Mouse (Mus musculus) mouse trophoblast stem cell (cell line): ENCODE data around the gene Gsx1.

Experiments
- in situ Hi-C, 2 experiments: fragments of 300-500 bp; cut with MseI, MboI; formaldehyde crosslinking; loops; 2 replicates in 1 of 2; 3 replicates in 1 of 2; pipeline ENCODE4 v1.15.1; 2025

Gene Gsx1

GRCm38 (mm10) chr5:147207852-147208251 lies 19.4 kb downstream of the Gsx1 start:
- in situ Hi-C loops = no loop called here

GRCm38 (mm10) chr5:147208471-147208870 lies 20.0 kb downstream of the Gsx1 start:
- in situ Hi-C loops = no loop called here

- in situ Hi-C loops = loop anchor here in 1 of 2 experiments (5.0 kb wide), 1 partner anchor 105 kb away; no protein-coding TSS in a partner anchor
These were observed 39.0 kb downstream of the Gsx1 start for GRCm38 (mm10) chr5:147227354-147228112.

- in situ Hi-C loops = no loop called here
These were observed 47.2 kb downstream of the Gsx1 start for GRCm38 (mm10) chr5:147235406-147236309.
